Mouse (Mus musculus) spleen, postnatal 10 days (tissue): ENCODE measurements around the gene Ndufs3.

ENCODE experiments used
- DNase-seq, 2 experiments: peaks; one replicate each; pipeline ENCODE4 v3.0.0; 2021 to 2022; ENCODE audit warnings: low spot score in 2 of 2

Ndufs3 gene

DNA sequence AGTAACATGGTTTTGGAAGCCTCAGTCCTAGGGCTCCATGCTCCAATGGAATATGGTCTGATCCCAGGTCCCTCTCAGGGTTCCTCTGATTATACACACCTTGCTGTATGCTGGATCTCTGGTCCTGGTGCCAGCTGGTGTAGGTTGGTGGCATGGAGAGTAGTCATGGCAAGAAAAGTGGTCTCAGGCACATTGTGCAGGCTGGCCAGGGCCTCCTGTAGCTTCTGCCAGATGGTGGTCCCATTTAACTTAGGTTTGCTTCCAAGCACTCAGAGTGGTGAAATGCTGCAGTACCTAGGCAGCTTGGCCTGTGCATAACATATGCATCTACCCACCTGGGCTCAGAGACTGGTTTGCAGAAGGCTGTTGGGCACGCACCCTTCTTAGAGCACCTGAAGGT, 54.2 kb downstream of the Ndufs3 start:
- DNase-seq: no peak

DNA sequence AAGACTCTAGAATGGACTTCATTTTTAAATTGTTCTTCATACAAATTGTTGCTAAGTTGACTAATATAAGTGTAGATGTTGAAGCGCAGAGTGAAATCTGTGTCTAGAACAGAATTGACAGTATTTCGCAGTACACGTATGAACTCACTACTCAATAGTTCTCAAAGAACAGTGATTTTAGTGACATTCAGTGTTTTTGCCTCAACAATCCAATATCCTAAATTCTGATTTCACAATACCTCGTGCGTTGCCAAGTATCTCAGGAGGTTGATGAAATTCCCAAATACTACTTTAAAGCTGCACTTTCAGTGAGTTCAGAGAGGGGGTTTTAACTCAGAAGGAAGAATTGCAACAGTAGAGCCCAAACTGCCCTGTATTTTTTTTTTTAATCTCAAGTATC, 56.3 kb downstream of the Ndufs3 start:
- no peak for DNase-seq

DNA sequence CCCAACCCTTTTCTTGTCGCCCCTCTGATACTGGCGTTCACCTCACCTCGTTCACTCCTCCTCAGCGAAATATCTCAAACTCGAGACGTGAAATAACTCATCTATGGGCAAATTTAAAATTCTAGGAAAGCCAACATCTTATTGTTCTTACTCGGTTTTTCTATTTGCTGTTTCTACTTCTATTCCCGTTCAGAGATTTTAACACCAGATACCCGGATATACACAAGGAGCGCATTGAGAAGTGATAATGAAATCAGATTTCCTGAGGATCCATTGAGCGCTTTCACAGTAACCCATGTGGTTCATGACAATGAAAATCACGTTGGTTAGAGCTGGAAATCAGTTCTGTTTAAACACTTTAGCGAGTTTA, 57.0 kb downstream of the Ndufs3 start:
- no peak for DNase-seq

DNA sequence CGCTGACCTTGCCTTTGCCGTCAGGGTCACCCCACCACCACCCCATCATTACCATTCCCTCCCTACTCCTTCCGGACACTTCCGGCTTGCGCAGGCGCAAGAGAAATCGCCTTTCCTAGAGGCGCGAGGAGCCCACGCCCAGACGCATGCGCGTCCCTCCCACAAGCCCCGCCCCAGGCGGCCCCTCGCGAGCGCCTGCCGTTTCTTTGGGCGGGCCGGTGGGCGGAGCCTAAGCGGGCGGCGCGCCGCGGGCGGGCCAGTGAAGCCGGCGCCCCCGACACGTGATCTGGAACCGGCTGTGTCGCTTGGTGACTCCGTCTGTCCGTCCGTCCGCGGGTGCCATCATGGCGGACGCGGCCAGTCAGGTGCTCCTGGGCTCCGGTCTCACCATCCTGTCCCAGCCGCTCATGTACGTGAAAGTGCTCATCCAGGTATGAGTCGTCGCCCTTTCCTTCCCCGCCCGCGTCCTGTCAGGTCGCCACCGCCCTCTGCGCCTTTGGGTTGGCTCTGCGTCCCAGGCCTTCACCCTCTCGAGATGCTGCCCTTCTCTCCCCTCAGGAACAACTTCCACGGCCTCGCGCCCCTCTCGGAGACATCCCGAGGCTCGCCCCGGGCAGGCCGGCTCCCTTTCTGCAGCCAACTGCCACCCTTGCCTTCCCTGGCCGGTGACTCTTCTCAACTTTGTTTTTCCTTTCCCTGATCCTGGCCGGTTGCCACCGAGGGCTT, 57.5 kb downstream of the Ndufs3 start, which contains the start of gene Mtch2:
Gene Mtch2 (plus strand): TSS at position 201 of the 726 bp plus-strand sequence.
- DNase-seq: peak; percentile 98 to 99

DNA sequence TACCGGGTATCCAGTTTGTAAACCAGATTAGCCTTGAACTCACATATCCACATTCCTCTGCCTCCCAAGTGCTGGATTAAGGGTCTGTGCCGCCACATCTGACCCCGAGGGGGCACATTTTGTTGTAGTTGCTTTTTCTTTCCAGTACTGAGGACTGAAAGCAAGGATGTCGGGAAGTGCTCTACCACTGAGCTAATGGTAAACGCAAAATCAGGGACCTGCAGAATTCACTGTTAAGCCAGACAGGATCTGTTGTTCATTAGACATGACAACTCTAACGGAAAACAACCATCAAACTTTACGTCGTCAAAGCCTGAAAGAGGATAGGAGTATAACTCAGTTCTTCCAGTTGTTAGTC, 58.1 kb downstream of the Ndufs3 start:
- DNase-seq: no peak

DNA sequence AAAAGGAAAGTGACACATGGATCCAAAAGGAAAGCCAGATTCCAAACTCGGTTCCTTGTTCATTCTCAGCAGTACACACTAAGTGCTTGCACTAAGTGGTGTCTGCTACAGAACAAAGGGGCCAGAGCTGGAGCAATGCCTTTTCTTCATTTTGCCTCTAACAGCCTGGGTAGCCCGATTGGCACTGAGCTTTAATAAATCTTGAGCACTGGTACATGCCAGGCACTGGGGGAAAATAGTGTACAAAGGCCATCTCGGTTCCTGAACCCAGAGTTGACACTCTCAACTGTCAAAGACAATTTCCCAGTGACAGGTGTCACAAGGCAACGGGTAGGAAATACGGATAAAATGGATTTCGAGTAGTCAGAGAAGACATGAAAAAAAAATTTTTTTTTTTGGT, 58.5 kb downstream of the Ndufs3 start:
- peak in 1 of 2 experiments; percentile 17 for DNase-seq

DNA sequence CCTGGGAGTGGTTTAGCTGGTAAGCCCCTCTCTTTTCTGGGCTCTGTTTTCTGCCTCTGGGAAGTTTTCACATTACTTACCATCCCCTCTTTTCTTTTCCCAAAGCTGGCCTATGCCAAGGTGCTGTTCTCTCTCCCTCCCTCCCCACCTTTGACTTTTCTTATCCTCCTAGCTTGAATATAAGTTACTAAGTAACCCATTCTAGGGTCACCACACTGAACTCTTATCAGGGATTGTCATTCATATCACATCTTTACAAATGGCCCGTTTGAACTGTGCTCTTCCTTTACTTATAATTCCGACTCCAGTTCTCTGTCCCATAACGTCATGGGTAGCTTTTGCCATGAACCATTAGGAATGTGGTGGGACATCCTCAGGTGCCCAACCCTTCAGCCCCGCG, 59.4 kb downstream of the Ndufs3 start:
- no peak for DNase-seq
